Mouse (Mus musculus) thymus, adult 2 months (tissue): ENCODE data around the gene Fcrlb. TPM values are rescaled to one million over a fixed set of nuclear protein-coding genes. Genes with fewer than 3 reads are reported as not detected.

Experiments used
- DNase-seq: peaks from one replicate; pipeline ENCODE4 v3.0.0; 2021
- H3K27ac ChIP-seq: fragments of 200-500 bp; 2 replicates; pipeline ENCODE4 v1.5.1; 2012; ENCODE audit warnings: low read length, control low read depth; ENCODE audit not compliant: control insufficient read depth, insufficient read depth
- H3K27me3 ChIP-seq: fragments of 200-500 bp; 2 replicates; pipeline ENCODE4 v1.6.1; 2012; ENCODE audit warnings: mild to moderate bottlenecking, low read length, moderate library complexity, mixed read lengths; ENCODE audit not compliant: control insufficient read depth, insufficient read depth
- H3K36me3 ChIP-seq: fragments of 200-500 bp; 2 replicates; pipeline ENCODE4 v1.6.1; 2012; ENCODE audit warnings: mild to moderate bottlenecking, low read length, moderate library complexity; ENCODE audit not compliant: control insufficient read depth, insufficient read depth
- H3K4me1 ChIP-seq: fragments of 200-500 bp; replicated peaks from 2 replicates; pipeline ENCODE4 v1.6.1; 2012; ENCODE audit warnings: low read length; ENCODE audit not compliant: control insufficient read depth, insufficient read depth
- H3K4me3 ChIP-seq: fragments of 200-500 bp; 2 replicates; pipeline ENCODE4 v1.5.1; 2012; ENCODE audit warnings: mild to moderate bottlenecking, low read length, control low read depth, moderate library complexity; ENCODE audit not compliant: control insufficient read depth, insufficient read depth
- CTCF ChIP-seq: fragments of 200-500 bp; IDR thresholded peaks from 2 replicates; pipeline ENCODE4 v1.5.1; 2012; ENCODE audit warnings: mild to moderate bottlenecking, control low read depth, low read length, moderate library complexity, borderline replicate concordance; ENCODE audit not compliant: control insufficient read depth, poor library complexity, insufficient read depth; ENCODE audit errors: extremely low read depth
- POLR2A ChIP-seq: fragments of 200-500 bp; IDR thresholded peaks from 2 replicates; pipeline ENCODE4 v1.6.1; 2012; ENCODE audit warnings: mild to moderate bottlenecking, low read length, control low read depth, moderate library complexity; ENCODE audit not compliant: control insufficient read depth, poor library complexity, insufficient read depth; ENCODE audit errors: extremely low read depth
- WGBS: fragments of 180-500 bp; shearing (Covaris S2); methylation state at CpG from one replicate; pipeline ENCODE4 v1.1.7; 2018; 5-methylcytosine and 5-hydroxymethylcytosine counted together
- polyA plus RNA-seq: library from polyadenylated mRNA; depleted of rRNA; stranded (reverse); fragments of >200 nt; gene quantifications from 2 replicates; pipeline ENCODE4 v1.2.3, GENCODE M21; 2012

Gene Fcrlb
- polyA plus RNA-seq, 1 experiment = 1.00 TPM

DNA sequence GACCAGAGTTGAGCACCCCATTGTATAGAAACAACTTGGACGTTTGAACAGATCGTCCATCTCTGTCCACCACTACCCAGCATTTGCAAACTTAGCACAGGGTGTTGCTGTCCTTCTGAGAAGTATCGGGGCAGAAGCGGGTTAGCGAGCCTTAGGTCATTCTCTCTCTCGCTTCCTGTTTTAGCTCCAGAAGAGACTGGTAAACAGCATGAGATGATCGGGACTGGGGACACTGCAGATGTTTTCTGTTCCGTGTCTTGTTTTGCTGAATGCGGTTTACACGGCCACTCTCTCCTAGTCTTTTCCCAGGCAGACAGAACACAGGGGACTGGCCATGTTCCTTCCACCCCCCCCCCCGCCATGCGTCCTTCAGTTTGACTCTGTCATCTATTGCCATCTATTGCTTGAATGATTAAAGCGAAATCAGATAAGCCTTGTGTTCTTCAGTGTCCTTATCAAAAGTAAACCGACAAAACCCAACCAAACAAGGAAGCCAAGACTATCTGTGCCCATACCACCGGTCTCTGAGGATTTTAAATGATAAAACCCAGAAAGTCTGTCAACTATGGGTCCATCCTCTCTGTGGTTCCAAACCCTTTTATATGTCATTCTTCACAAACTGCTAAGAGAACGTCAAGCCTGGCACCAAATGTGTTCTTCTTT is 14.2 kb downstream of the Fcrlb start:
- Histone ChIP-seq H3K27me3 (no peaks in the 10 kb centered on the region), H3K36me3 (no peaks in the 10 kb centered on the region), H3K27ac (no peak overlapping the region), H3K4me3 (no peak overlapping the region), H3K4me1 (peaks cover 4% of the 10 kb centered on the region)
- TF ChIP-seq CTCF = no peak
- WGBS = 80% methylated on average over 16 of the region's 16 CpGs
- DNase-seq = no peak

DNA sequence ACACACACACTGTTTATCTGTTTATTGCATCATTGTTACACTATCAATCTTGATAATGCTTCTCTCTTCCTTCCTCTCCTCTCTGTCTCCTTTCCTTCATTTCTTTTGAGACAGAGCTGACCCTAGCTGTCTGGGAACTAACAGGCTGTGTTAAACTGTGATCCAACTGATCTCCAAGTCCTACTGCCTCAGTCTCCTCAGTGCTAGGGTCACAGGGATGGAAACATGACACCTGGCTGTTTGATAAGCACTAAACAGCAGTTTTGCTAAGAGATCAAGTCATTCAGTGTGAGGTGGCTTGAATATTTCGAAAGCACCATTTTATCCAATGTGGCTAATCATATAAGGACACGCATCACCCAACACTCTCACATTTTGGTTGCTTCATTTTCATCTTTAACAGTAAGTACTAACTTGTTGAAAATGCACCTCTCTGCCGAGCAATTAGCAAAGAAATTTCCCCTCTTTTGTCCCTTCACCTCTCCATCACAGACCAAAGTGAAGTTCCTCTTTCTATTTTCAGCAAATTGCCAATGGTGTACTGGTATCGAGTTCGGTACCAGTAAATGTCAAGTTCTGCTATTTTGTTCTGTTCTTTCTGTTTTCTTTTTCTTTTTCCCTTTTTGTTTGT is 16.0 kb downstream of the Fcrlb start:
- Histone ChIP-seq H3K4me3 (no peak overlapping the region), H3K27ac (no peak overlapping the region), H3K4me1 (peaks cover 4% of the 10 kb centered on the region), H3K36me3 (no peaks in the 10 kb centered on the region), H3K27me3 (no peaks in the 10 kb centered on the region)
- no peak for DNase-seq
- no peak for TF ChIP-seq POLR2A
- TF ChIP-seq CTCF = no peak
- WGBS = 23% methylated on average over 5 of the region's 5 CpGs

DNA sequence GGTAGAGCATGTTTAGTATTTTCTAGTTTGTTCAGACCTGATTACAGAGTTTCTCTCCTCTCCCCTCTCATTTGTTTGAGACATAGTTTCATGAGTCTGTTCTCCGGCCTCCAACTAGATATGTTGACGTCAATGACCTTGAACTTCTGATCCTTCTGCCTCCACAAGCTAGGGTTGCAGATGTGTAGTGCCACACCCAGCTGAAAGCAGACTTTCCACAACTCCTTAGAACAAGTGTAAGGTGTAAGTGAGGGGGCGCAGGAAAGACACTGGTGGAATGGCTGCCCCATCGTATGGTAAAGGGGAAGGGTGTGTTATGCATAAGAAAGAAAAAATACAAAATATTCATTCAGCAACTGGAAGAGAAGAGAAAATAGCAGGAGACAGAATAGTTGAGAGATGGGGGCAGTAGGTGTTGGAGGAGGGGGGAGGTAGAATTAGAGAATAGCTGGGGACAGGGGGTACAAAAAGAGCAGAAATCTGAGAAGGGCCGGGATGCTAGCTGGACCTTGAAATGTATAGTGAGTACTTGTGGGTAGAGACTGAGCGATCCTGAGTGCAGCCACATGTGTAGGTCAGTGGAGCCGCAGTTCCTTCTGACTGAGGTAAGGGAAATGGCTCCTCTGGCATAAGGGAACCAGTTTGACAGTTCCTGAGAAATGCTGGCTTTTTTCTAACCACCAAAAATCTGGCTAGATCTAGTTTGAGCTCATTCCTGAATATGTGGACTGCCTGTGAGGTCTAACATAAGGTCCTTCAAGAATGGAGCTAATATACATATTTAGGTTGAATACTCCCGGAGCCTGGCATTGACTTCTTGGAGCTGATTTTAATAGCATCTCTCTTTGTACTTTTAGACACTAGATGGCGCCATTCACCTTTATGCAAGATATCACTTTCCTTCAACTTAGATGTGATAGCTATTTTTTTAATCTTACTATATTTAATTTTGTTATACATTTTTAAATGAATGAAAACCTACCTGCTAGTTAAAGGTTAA is 17.8 kb downstream of the Fcrlb start:
- no peak for DNase-seq
- WGBS = 60% methylated on average over 9 of the region's 9 CpGs
- no peaks in the 10 kb centered on the region for H3K4me1 ChIP-seq
- H3K27ac ChIP-seq = no peak overlapping the region
- no peak overlapping the region for H3K4me3 ChIP-seq
- no peaks in the 10 kb centered on the region for H3K36me3 ChIP-seq
- H3K27me3 ChIP-seq = no peaks in the 10 kb centered on the region
- TF ChIP-seq CTCF (no peak), POLR2A (no peak)

DNA sequence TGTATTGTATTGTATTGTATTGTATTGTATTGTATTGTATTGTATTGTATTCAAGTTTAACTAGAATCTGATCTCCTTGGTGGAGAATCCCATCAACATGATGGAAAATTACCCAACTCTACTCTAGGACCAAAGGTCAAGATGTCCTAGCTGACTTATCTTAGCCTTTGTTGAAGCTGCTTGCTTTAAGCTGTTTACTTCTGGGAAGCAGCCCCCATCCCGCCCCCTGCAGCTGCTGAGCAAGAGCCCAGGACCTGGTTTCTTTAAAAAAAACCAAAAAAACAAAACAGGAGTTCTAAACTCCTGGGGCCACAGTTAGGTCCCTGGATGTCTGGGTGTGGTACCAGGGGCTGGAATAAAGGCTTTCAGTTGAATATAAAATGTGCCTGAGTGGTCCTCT is 20.5 kb downstream of the Fcrlb start:
- no peaks in the 10 kb centered on the region for H3K27me3 ChIP-seq
- DNase-seq = no peak
- H3K4me1 ChIP-seq = no peaks in the 10 kb centered on the region
- WGBS = 86% methylated on average over 1 of the region's 1 CpGs
- TF ChIP-seq POLR2A (no peak), CTCF (no peak)
- H3K27ac ChIP-seq = no peak overlapping the region
- H3K4me3 ChIP-seq = no peak overlapping the region
- H3K36me3 ChIP-seq = no peaks in the 10 kb centered on the region

DNA sequence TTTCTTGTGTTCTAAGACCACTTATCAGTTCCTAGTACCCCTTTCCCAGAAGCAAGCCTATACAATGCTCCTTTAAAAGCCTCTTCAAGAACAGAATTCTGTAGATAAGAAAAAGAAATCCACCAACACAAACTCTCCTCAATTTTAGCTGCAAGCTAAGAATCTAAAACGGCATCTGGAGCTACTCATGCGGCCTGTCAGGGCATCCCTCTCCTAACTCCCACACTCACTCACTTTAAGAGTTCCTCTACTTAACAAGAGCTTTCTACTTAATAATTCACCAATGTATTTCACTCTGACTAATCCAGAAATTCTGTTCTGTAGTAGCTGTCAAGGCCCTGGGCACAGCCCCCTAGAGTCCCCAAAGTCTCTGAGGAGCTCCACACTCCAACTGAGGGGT is 21.1 kb downstream of the Fcrlb start:
- no peaks in the 10 kb centered on the region for H3K36me3 ChIP-seq
- H3K27ac ChIP-seq = no peak overlapping the region
- no peaks in the 10 kb centered on the region for H3K27me3 ChIP-seq
- H3K4me1 ChIP-seq = no peaks in the 10 kb centered on the region
- DNase-seq = no peak
- TF ChIP-seq POLR2A = no peak
- no peak for TF ChIP-seq CTCF
- H3K4me3 ChIP-seq = no peak overlapping the region
- 95% methylated on average over 2 of the region's 2 CpGs for WGBS

DNA sequence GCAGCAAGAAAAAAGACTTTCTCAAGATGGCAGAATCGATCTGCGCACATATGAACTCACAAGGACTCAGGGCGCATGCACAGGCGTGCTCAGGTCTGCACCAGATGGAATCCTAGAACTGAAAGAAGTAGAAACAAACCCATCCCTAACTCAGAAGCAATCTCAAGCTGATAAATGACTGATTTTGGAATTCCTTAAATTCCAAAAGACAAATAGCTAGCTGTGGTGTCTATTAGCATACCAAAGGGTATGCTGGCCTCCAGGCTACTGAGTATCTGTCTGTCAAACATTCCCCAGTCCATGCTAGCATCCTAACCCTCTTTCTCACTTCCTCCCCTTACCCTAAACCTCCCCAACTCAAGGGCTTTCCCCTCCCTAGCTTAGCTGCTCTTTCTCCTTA is 23.4 kb downstream of the Fcrlb start:
- DNase-seq = no peak
- Histone ChIP-seq H3K27ac (no peak overlapping the region), H3K4me1 (peaks cover 4% of the 10 kb centered on the region), H3K4me3 (no peak overlapping the region), H3K36me3 (no peaks in the 10 kb centered on the region), H3K27me3 (no peaks in the 10 kb centered on the region)
- TF ChIP-seq POLR2A (no peak), CTCF (no peak)
- WGBS = 90% methylated on average over 4 of the region's 4 CpGs
